Mouse (Mus musculus) heart, embryonic 12.5 days (tissue): Measurements from ENCODE around the gene Ccdc86. TPM values are rescaled to one million over a fixed set of nuclear protein-coding genes. Genes with fewer than 3 reads are reported as not detected.
A peak's percentile ranks its signal among the peaks of the same experiment; 100 is the strongest.

Experiments used
- ATAC-seq: fragments of 200-750 bp; cut with Nextera tagmentation; 2 replicates; pipeline ENCODE4 v1.8.0; 2017; ENCODE audit warnings: moderate TSS enrichment, moderate library complexity; ENCODE audit not compliant: insufficient number of reproducible peaks, low FRiP score
- H3K27ac ChIP-seq: fragments of 300-500 bp; sonication (generic); 2 replicates; pipeline ENCODE4 v1.5.1; 2016; ENCODE audit warnings: mild to moderate bottlenecking, moderate library complexity; ENCODE audit not compliant: poor library complexity, severe bottlenecking
- H3K27me3 ChIP-seq: fragments of 300-500 bp; sonication (generic); replicated peaks from 2 replicates; pipeline ENCODE4 v1.6.1; 2016; ENCODE audit warnings: mild to moderate bottlenecking, moderate library complexity
- H3K36me3 ChIP-seq: fragments of 300-500 bp; sonication (generic); 2 replicates; pipeline ENCODE4 v1.6.1; 2016; ENCODE audit warnings: mild to moderate bottlenecking, moderate library complexity
- H3K4me1 ChIP-seq: fragments of 300-500 bp; sonication (generic); replicated peaks from 2 replicates; pipeline ENCODE4 v1.6.1; 2016; ENCODE audit warnings: mild to moderate bottlenecking
- H3K4me2 ChIP-seq: fragments of 300-500 bp; sonication (generic); 2 replicates; pipeline ENCODE4 v1.6.1; 2016; ENCODE audit warnings: mild to moderate bottlenecking, moderate library complexity
- H3K4me3 ChIP-seq: fragments of 300-500 bp; sonication (generic); 2 replicates; pipeline ENCODE4 v1.5.1; 2016; ENCODE audit warnings: mild to moderate bottlenecking
- H3K9ac ChIP-seq: fragments of 300-500 bp; sonication (generic); 2 replicates; pipeline ENCODE4 v1.6.1; 2016; ENCODE audit warnings: mild to moderate bottlenecking, moderate library complexity
- H3K9me3 ChIP-seq: fragments of 300-500 bp; sonication (generic); replicated peaks from 2 replicates; pipeline ENCODE4 v1.6.1; 2016; ENCODE audit warnings: mild to moderate bottlenecking, moderate library complexity
- WGBS: fragments of 180-500 bp; shearing (Covaris S2); methylation state at CpG from one replicate; pipeline ENCODE4 v1.1.7; 2016; 5-methylcytosine and 5-hydroxymethylcytosine counted together
- polyA plus RNA-seq: library from polyadenylated mRNA; unstranded; fragments of >200 nt; fragmentation: Nextera tagmentation; extraction: Ambion mirVana; gene quantifications from 2 replicates; pipeline ENCODE4 v1.2.1, GENCODE M21; 2016

Gene Ccdc86
- 20.1 and 21.6 TPM in 2 replicates for polyA plus RNA-seq

- no peaks in the 10 kb centered on the region for H3K9me3 ChIP-seq
- peaks cover 14% of the 10 kb centered on the region for H3K36me3 ChIP-seq
- H3K4me1 ChIP-seq = peaks cover 46% of the 10 kb centered on the region
- ATAC-seq = peak; percentile 96
- no peaks in the 10 kb centered on the region for H3K27me3 ChIP-seq
- peak within 1 kb of the TSS; percentile 37; the same call in 1 of the 2 replicates for H3K27ac ChIP-seq
- H3K9ac ChIP-seq = peak within 1 kb of the TSS; percentile 94
- 0% methylated on average over 30 of the region's 30 CpGs for WGBS
- H3K4me2 ChIP-seq = peak within 1 kb of the TSS; percentile 100
- H3K4me3 ChIP-seq = peak within 1 kb of the TSS; percentile 92
These were observed at the start of gene Ccdc86 for GRCm38 (mm10) chr19:10949112-10949511. Gene Ccdc86 (minus strand): TSS chr19:10949266.

- H3K4me1 ChIP-seq = peaks cover 7% of the 10 kb centered on the region
- no peak for ATAC-seq
These were observed 44.1 kb upstream of the Ccdc86 start, which contains the start of gene Ms4a15 for GRCm38 (mm10) chr19:10993150-10993549. Gene Ms4a15 (minus strand): TSS chr19:10993250.

GRCm38 (mm10) chr19:10991911-10992310, 42.8 kb upstream of the Ccdc86 start:
- Histone ChIP-seq H3K4me1 (peaks cover 7% of the 10 kb centered on the region), H3K4me3 (no peak overlapping the region), H3K27ac (no peak overlapping the region), H3K9ac (no peak overlapping the region), H3K27me3 (peaks cover 3% of the 10 kb centered on the region; the same call in 1 of the 2 replicates), H3K36me3 (no peaks in the 10 kb centered on the region), H3K4me2 (no peak overlapping the region), H3K9me3 (no peaks in the 10 kb centered on the region)
- ATAC-seq = no peak

More at GRCm38 (mm10) chr19:10993150-10993549, 44.1 kb upstream of the Ccdc86 start, which contains the start of gene Ms4a15:
- 0 out of 2 replicates have a peak, but pooled peaks cover 3% of the 10 kb centered on the region for H3K27me3 ChIP-seq
- no peaks in the 10 kb centered on the region for H3K9me3 ChIP-seq
- no peak within 1 kb of the TSS for H3K4me2 ChIP-seq
- no peak within 1 kb of the TSS for H3K27ac ChIP-seq
- no peak within 1 kb of the TSS for H3K4me3 ChIP-seq
- 79% methylated on average over 7 of the region's 7 CpGs for WGBS
- no peaks in the 10 kb centered on the region for H3K36me3 ChIP-seq
- H3K9ac ChIP-seq = no peak within 1 kb of the TSS

GRCm38 (mm10) chr19:10990751-10991150, 41.7 kb upstream of the Ccdc86 start:
- Histone ChIP-seq H3K4me3 (no peak overlapping the region), H3K27me3 (peaks cover 3% of the 10 kb centered on the region; the same call in 1 of the 2 replicates), H3K4me1 (peaks cover 7% of the 10 kb centered on the region), H3K36me3 (no peaks in the 10 kb centered on the region), H3K9me3 (no peaks in the 10 kb centered on the region), H3K9ac (no peak overlapping the region), H3K4me2 (no peak overlapping the region), H3K27ac (no peak overlapping the region)
- WGBS = 19% methylated on average over 1 of the region's 1 CpGs
- 0 out of 2 replicates have a peak, but pooled peaks have one; percentile 22 for ATAC-seq

- ATAC-seq = no peak
These were observed 39.5 kb upstream of the Ccdc86 start for GRCm38 (mm10) chr19:10988563-10988962.

GRCm38 (mm10) chr19:10985889-10986288, 36.8 kb upstream of the Ccdc86 start:
- H3K4me3 ChIP-seq = no peak overlapping the region
- no peaks in the 10 kb centered on the region for H3K36me3 ChIP-seq
- no peak for ATAC-seq
- H3K9ac ChIP-seq = no peak overlapping the region
- H3K9me3 ChIP-seq = no peaks in the 10 kb centered on the region
- no peaks in the 10 kb centered on the region; the same call in 1 of the 2 replicates for H3K27me3 ChIP-seq
- no peak overlapping the region for H3K27ac ChIP-seq
- peaks cover 11% of the 10 kb centered on the region for H3K4me1 ChIP-seq
- no peak overlapping the region for H3K4me2 ChIP-seq
- 77% methylated on average over 4 of the region's 4 CpGs for WGBS

More at GRCm38 (mm10) chr19:10988563-10988962, 39.5 kb upstream of the Ccdc86 start:
- peaks cover 3% of the 10 kb centered on the region; the same call in 1 of the 2 replicates for H3K27me3 ChIP-seq
- peaks cover 8% of the 10 kb centered on the region for H3K4me1 ChIP-seq
- H3K27ac ChIP-seq = no peak overlapping the region
- H3K9ac ChIP-seq = no peak overlapping the region
- H3K36me3 ChIP-seq = no peaks in the 10 kb centered on the region
- H3K4me3 ChIP-seq = no peak overlapping the region
- WGBS = 78% methylated on average over 1 of the region's 1 CpGs
- no peak overlapping the region for H3K4me2 ChIP-seq
- H3K9me3 ChIP-seq = no peaks in the 10 kb centered on the region

- H3K4me3 ChIP-seq = no peak overlapping the region
- no peaks in the 10 kb centered on the region; the same call in 1 of the 2 replicates for H3K27me3 ChIP-seq
- H3K4me2 ChIP-seq = no peak overlapping the region
- no peak overlapping the region for H3K27ac ChIP-seq
- H3K9ac ChIP-seq = no peak overlapping the region
- ATAC-seq = no peak
- no peaks in the 10 kb centered on the region for H3K36me3 ChIP-seq
- peaks cover 12% of the 10 kb centered on the region; the same call in 1 of the 2 replicates for H3K4me1 ChIP-seq
- no peaks in the 10 kb centered on the region for H3K9me3 ChIP-seq
- WGBS = 68% methylated on average over 13 of the region's 13 CpGs
These were observed 35.5 kb upstream of the Ccdc86 start for GRCm38 (mm10) chr19:10984551-10984950.

- H3K9me3 ChIP-seq = no peaks in the 10 kb centered on the region
- H3K27me3 ChIP-seq = no peaks in the 10 kb centered on the region; the same call in 1 of the 2 replicates
- H3K4me2 ChIP-seq = peak overlapping the region; percentile 57
- ATAC-seq = no peak
- H3K9ac ChIP-seq = no peak overlapping the region
- no peak overlapping the region for H3K4me3 ChIP-seq
- WGBS = 23% methylated on average over 14 of the region's 14 CpGs
- no peak overlapping the region for H3K27ac ChIP-seq
- no peaks in the 10 kb centered on the region for H3K36me3 ChIP-seq
- H3K4me1 ChIP-seq = peaks cover 13% of the 10 kb centered on the region; the same call in 1 of the 2 replicates
These were observed 34.1 kb upstream of the Ccdc86 start for GRCm38 (mm10) chr19:10983146-10983545.

GRCm38 (mm10) chr19:10980210-10980609, 31.1 kb upstream of the Ccdc86 start:
- peaks cover 13% of the 10 kb centered on the region; the same call in 1 of the 2 replicates for H3K4me1 ChIP-seq
- no peak for ATAC-seq
- WGBS = 84% methylated on average over 5 of the region's 5 CpGs
- H3K36me3 ChIP-seq = no peaks in the 10 kb centered on the region
- no peak overlapping the region for H3K27ac ChIP-seq
- no peaks in the 10 kb centered on the region for H3K9me3 ChIP-seq
- H3K9ac ChIP-seq = no peak overlapping the region
- H3K4me2 ChIP-seq = no peak overlapping the region
- H3K27me3 ChIP-seq = no peaks in the 10 kb centered on the region; the same call in 1 of the 2 replicates
- no peak overlapping the region for H3K4me3 ChIP-seq

- H3K27me3 ChIP-seq = no peaks in the 10 kb centered on the region; the same call in 1 of the 2 replicates
- H3K4me3 ChIP-seq = no peak overlapping the region
- H3K27ac ChIP-seq = no peak overlapping the region
- no peaks in the 10 kb centered on the region for H3K9me3 ChIP-seq
- H3K36me3 ChIP-seq = no peaks in the 10 kb centered on the region
- H3K9ac ChIP-seq = no peak overlapping the region
- WGBS = 12% methylated on average over 18 of the region's 18 CpGs
- H3K4me2 ChIP-seq = peak overlapping the region; percentile 46
- peak; percentile 15; the same call in 1 of the 2 replicates for ATAC-seq
- peaks cover 16% of the 10 kb centered on the region for H3K4me1 ChIP-seq
These were observed 30.4 kb upstream of the Ccdc86 start for GRCm38 (mm10) chr19:10979184-10980168.

- no peaks in the 10 kb centered on the region for H3K36me3 ChIP-seq
- H3K9ac ChIP-seq = no peak overlapping the region
These were observed 27.3 kb upstream of the Ccdc86 start for GRCm38 (mm10) chr19:10976318-10976717.

More at GRCm38 (mm10) chr19:10976318-10976717, 27.3 kb upstream of the Ccdc86 start:
- H3K27me3 ChIP-seq = no peaks in the 10 kb centered on the region; the same call in 1 of the 2 replicates
- no peak overlapping the region for H3K4me3 ChIP-seq
- no peak overlapping the region for H3K27ac ChIP-seq
- peaks cover 19% of the 10 kb centered on the region for H3K4me1 ChIP-seq
- WGBS = 46% methylated on average over 4 of the region's 4 CpGs
- no peak overlapping the region for H3K4me2 ChIP-seq
- peaks cover 4% of the 10 kb centered on the region; the same call in 1 of the 2 replicates for H3K9me3 ChIP-seq
- no peak for ATAC-seq
